Mouse (Mus musculus): Measurements from ENCODE around the gene Paqr5.
A peak's percentile ranks its signal among the peaks of the same experiment; 100 is the strongest.

Paqr5 gene

DNA sequence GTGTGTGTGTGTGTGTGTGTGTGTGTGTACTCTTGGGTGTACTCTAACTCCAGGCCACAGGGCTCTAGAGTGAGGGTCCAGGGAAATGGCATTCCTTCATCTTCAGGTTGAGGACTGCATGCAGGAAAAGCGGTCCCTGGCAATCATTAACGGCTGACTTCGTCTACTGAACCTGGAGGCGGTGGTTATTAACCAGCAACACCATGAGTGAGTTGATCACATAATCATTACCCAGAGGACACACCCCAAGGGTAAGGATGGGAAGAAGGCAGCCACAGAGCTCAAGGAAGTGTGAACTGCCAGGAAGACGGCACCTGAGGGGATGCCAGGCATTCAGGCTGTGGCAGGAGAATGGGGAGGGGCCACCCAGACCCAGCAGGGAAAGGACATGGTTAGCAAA, 18.3 kb downstream of the Paqr5 start:
- peak; percentile 96 for DNase-seq

DNA sequence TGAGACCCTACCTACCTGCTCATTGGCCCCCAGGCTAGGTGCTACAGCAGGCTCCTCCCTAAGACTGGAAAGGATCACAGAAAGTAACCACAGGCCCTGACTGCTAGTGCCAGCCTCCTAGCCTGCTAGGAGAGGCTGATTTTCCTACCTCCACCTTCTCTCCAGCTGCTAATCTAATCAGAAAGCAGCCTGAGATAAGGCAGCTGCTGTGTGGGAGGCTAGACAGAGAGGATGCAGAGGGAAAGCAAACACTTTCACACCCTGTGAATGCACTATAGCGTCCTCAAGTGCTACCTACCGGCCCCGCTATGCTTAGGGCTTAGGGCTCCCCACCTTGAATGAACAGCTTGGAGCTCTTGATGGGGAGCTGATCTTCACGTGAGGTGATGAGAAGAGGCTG, 19.6 kb downstream of the Paqr5 start:
- no peak for DNase-seq

DNA sequence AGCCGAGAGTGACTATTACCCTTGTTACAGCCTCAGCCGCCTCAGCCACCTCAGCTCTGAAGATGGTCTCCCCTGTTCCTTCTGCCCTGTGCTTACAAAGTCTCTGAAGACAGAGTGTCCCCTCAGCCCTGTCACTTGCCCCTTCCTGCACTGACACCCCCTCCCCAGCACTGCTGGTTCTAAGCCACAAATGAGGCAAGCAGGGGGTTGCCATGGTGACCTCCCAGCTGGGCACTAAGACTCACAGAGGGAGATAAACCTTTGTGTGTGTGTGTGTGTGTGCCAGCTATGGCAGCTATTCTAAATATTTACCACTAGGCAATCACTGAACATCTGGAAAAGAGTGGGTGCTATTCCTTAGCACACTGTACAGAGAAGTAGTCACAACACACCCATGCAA, 23.0 kb downstream of the Paqr5 start:
- no peak for DNase-seq

DNA sequence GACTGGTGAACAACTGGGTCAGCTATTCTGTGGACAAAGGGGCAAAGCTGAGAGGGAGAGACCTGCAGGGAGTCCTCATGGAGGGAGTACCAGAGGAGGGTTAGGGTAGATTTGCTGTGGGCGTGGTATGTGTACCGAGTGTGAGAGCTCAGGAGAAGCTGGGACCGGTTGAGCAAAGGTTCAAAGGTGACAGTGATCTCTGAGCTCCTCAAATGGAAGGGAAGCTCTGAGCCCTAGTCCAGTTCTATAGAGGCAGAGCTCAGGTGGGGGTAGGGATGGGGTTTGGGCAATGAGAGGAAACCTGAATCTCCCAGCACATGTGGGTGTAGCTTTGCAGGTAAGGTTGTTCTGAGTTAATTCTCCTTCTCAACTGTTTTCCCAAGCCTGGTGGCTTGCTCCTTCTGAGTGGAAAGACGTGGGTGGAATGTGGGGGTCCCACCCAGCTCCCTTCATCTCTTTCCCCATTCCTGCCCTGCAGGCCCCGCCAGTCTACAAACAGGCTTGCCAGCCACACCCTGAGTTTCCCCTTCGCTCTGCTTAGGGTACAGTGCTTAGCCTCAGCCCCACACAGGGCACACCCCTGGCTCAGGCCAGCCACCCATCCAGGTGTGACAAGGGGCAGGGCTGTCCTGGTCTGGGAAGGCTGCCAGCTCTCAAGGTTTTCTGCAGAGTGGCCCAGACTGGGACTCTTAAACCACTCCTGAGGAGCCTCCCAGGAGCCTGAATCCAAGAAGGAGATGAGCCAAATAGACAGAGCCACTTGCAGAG, 26.8 kb downstream of the Paqr5 start:
- peak; percentile 94 for DNase-seq

DNA sequence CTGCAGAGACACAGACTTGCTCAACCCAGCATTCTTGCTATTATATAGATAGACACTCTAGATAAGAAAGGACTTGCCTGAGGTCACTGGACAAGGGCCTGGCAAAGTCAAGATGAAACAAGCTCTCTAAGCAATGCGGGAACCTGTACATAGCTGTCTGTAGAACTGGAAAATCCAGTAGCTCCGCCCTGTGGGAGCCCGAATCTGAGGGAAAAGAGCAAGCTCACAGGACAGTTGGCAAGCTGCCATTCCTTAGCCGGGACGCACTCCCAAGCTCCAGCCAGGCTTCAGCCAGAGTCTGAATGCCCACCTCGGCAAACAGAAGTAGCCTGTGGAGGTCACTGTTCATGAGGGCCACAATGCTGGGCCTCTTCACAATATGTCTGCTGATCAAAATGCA, 28.8 kb downstream of the Paqr5 start:
- peak; percentile 91 for DNase-seq

DNA sequence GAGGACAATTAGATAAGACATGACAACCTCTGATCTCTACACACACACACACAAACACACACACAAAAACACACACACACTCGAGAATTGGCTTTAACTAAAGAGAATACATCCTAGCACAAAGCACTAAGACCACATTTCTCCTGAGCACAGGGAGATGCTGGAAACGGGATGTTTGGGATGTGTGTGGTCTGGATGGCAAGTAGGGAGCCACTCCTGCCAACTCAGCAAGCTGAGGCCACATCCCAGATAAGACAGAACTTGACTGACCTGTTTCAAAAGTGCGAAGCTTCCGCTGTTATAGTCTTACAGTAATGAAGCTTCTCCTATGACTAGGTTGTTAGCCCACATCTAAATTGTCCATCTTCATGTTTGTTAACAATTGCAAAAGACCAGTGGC, 35.5 kb downstream of the Paqr5 start:
- no peak for DNase-seq

DNA sequence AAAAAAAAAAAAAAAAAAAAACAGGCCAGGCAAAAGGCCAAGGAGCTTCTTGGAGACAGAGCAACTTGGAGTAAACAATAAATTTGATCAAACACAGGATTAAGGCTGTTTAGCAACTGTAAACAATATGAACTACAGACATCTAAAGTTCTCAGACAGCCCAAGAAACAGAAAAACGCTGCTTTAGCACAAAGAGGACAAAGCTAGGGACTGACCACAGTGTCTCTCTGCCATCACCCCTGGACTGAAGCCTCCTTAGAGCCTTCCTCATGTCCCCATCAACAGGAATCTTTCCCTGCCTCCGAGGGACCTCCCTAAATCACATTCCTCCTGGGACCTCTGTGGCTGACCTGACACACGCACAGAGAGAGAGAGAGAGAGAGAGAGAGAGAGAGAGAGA, 35.9 kb downstream of the Paqr5 start:
- DNase-seq: no peak

DNA sequence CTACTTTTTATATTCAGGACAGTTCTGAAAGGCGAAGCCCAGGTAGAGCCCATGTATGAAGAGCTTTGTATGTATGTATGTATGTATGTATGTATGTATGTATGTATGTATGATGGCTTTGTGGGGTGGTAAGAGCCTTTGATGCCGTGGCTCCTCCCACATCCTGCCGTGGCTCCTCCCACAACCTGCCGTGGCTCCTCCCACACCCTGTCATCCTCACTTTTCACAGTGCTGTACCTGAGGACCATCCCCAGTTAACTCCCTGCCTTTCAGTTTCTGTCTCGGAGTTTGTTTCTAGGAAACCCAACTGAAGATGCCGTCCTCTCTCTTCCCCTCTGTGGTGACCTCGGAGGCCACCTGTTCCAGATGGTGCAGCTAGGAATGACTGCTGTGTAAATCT, 40.6 kb downstream of the Paqr5 start:
- DNase-seq: no peak

DNA sequence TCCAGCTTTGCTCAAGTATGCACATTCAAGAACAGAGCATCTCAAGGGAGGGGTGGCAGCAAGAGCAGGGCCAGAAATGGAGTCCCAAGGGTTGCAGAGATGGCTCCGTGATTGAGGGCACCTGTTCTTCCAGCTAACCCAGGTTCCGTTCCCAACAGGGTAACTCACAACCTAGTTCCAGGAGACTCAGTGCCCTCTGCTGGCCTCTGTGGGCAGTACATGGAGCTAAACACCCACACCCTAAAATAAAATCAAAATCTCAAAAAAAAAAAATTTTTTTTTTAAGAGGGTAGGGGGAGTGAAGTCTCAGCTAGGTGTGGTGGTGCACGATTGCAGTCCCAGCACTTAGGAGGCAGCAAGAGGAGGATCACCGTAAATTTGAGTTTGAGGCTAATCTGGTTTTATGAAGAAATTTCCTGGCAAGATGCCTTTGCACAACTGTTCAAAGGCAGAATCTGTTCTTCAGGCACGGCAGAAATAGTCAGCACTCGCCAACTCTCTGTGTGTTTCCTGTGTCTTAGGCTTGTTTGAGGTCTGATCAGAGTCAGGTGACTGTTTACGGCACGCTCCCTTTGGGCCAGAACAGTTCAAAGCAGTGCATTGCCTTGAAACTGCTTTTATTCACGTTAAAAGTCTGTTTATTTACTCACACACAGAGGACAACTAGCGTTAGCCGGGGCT, 41.3 kb downstream of the Paqr5 start:
- DNase-seq: peak; percentile 60

DNA sequence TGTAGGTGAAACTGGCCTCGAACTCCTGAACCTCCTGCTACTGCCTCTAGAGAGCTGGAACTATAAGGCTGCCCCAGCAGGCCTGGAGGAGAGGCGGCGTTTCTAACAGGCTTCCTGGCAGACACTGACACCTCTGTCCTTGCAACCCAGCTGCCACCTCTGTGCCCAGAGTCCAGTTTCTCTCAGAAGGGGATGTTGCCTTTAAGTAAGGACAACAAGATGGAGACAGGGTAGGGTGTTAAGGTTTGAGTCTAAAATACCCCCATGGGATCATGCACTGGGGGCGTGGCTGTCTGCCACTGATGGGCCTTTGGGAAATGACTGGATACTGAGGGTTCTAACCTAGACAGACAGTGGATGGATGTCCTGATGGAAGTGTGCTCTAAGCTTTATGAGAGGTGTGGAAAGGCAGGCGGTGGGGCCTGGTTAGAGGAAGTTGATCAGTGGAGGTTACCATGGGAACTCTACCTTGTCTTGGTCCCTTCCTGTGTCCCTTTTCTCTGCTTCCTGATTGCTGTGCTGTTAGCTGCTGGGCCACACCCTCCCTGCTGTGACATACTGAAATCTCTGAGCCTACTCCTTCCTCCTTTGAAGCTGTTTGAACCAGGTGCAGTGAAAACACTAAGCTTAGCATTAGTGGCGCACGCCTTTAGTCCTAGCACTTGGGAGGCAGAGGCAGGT, 43.6 kb downstream of the Paqr5 start:
- DNase-seq: no peak

DNA sequence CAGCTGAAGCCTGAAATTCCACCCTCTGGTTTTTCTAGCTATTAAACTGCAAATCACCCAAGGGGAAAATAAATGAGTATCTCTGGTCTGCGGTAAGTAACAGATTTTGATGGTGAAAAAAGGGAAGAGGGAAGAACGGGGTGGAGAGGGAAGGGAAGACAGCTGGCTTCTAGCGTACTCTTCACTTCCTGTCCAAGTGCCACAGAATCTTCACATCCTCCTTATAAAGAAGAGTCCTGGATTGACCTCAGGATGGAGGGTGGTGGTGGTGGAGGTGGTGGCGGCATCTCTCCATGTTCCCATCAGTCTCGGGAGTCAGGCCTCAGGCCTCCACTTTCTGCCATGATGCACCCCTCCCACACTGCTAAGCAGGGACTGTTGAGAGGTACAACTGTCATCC, 44.8 kb downstream of the Paqr5 start:
- DNase-seq: no peak

DNA sequence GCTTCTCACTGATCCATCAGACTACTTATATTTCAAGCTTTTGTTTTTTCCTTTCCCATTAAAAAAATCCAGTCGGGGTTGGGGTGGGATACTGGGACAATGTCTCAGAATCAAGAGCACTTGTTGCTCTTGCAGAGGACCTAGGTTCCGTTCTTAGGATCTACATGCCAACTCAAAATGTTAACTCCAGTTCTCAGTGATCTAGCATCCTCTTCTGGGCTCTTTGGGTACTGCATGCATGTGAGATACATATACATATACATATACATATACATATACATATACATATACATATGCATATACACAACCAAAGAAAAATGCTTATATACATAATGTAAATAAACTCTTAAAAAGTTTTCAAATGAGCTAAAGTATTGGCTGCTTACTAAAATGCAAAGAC, 46.7 kb downstream of the Paqr5 start:
- DNase-seq: no peak

DNA sequence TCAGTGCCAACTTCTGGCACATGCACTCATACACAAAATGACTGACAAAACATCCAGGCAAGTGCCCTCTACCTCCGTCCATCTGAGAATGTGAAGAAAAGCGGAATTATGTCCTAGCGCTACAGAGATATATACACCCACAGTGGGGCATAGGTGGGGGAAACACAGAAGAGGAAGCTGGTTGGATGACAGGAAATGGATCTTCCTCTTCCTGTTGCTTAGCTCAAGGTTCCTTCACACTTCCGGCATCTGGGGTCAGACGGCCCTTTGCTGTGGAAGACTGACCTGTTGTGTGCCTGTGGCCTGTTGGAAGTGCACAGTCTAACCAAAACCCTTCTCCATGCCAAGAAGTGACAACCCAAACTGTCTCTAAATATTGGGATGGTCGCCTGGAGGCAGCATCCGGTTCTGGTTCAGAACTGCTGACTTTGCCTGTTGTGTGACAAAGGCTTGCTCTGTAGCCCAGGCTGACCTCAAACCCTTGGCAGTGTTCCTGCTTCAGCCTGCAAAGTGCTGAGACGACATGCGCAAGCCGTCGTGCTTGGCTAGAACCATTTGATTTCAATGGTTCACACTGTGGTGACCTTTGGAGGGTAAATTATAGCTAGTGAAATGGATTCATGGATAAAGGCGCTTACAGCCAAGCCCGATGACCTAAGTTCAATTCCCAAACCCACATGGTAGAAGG, 49.3 kb downstream of the Paqr5 start:
- peak; percentile 48 for DNase-seq

DNA sequence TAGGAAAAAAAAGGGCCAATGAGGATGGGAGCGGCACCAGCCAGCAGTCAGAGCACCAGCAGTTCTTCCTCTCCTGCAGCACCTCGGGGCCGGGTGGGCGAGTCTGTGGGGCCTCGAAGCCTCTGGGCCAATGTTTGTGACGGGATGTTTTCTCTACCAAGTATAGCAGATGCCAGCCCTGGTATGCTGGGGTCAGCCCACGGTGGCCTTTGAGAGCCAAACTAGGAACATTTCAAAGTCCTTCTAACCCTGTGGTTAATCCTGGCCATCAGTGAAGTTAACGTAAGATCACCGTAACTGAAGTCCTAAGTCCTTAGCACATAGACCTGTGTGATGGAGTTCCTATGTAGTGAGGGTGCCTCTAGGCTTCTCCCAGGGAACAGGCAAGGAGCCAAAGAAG, 54.6 kb downstream of the Paqr5 start:
- no peak for DNase-seq

DNA sequence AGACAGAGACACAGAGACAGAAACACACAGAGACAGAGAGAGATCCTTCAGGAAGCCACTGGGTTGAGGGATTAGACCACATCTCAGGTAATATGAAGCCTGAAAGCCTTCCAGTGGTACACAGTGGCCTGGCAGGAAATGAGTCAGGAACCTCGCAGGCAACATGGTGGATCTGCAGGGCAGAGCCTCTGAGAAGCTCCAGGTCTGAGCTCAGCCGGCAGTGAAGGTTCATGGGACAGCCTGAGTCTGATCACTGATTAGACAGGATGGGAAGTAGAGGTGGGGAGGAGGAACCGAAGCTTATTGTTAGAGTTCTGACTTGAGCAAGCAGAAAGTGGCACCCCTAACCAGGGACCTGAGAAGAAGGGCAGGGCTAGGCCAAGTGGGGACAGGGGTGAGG, 55.6 kb downstream of the Paqr5 start:
- no peak for DNase-seq

DNA sequence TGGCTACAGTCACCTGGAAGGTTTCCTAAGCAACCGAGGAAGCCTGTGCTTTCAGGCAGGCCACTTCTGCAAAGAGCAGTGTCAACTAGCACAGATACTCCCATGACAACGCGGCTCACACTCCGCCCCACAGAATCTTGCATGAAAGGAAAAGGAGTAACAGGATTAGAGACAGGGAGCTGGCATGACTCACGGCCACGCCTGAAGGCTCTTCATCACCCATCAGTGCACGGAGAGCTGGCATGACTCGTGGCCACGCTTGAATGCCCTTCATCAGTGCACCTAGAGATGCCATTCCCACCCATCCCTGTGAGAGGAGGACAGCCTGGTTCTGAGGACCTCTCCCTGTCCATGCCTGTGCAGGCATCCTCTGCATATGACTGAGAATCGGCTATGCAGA, 59.3 kb downstream of the Paqr5 start:
- DNase-seq: no peak

DNA sequence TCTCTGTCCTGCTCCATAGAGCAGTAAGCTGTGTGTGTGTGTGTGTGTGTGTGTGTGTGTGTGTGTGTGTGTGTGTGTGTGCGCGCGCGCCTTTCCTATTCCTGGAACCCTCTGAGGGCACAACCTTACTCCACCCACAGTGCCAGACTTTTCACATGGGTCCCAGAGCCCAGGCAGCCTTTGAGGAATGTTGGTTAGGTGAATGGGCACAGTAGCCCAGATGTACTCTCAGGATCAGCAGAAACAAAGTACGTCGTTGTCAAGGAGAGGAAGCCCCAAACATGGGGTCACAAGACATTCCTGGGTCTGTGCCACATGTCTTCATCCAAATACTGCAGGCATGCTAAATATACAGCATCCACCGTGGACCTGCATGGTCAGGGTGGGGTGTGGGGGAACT, 60.7 kb downstream of the Paqr5 start:
- DNase-seq: no peak

DNA sequence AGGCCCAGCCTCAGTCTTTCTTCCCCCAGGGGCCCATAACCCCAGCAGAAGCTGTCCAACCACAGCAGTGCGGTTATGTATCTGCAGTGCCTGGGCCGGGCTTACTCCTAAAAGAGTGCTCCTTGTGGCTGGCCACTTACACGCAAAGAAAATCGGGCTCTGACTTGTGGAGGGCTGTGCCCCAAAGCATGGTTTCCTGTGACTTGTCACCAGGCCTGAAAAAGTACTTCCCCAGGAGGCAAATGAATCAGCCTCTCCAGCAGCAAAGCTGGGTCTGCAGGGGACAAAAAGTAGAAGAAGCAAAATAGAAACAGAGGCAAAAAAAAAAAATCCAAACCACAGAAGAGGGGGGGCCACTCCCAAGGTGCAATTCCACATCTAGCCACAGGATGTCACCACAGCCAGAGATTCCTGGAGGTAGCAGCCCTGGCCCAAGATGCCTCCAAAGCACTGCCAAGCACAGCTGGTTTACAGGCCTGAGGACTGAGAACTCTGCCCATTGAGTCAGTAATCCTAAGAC, 61.2 kb downstream of the Paqr5 start:
- DNase-seq: peak; percentile 75

DNA sequence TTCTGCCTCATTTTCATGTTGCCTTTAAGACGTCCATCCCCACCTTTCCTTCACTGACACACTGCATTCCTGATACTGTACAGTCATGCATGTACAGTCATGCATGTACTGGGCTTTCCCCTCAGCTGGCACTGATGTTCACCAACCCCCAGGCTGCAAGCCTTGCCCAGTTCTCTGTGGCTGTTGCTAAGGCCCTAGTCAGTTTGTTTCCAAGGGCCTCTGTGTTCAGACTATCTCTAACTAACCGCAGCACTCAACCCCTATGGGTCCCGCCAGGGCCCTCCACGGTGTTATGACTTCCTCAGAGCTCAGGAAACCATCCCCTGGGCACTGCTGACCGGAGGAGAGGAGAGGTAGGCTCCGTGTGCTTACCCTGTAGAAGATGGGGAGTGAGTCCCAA, 63.3 kb downstream of the Paqr5 start:
- DNase-seq: no peak

DNA sequence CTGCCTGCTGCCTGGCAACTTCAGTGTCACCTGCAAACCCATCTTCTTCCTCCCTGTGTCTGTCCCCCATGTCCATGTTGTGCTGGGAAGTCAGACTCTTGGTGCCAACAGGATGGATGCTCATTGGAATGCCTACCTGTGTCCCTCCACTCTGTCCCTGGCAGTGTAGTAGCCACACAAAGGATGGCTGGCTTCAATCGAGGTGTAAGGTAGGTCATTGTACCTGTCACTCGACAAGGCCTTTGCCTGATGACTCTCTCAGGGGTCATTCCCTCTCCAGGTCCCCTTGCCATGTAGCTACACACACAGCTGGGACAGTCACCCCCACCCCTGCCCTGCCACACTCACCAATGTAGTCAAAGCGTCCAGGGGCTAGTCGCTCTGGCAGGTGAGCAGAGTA, 65.5 kb downstream of the Paqr5 start:
- DNase-seq: no peak

DNA sequence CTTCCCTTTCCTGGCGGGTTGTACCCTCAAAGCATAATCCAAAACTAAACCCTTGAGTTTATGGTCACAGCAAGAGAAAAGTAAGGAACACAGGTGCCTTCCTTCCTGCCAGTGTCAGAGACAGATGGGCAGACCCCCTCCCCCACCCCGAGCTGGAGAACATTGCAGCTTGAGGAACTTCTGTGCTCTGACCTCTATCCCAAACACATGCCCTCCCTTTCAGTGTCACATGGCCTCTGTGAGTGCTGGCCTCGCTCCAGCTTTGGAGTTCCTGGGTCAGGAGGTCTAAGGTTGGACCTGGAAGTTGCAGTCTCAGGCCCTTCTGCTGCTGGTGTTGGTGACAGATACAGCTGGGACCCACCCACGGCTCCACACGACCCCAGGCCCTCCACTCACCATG, 65.9 kb downstream of the Paqr5 start:
- peak; percentile 78 for DNase-seq

DNA sequence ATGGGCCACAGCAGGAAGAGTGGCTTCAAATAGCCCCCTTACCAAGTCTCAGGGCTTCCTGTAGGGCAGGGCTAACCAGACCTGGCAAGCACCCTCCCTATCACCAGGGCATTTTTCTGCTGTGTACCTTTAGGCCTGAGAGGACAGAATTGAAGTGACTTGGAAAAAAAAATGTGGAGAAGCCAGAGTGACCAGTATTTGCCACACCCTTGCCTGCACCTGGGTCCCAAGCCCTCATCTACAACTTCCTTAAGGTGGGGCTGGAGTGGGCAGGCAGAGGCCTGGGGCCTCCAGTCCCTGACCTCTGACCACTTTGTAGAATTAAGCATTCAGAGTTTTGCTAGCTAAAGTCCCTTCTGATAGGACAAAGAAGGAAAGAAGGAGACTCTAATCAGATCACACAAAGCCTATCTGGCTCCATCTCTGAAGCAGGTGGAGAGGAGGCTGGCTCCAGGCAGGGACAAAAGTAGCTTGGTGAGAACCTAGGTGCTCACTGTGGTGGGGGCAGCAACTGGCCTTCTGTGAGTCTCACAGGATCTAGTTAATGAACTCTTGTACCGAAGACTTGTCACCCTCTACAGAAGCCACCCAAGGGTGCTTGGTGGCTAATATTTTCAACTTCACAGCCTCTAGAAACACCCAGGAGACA, 66.6 kb downstream of the Paqr5 start:
- no peak for DNase-seq

DNA sequence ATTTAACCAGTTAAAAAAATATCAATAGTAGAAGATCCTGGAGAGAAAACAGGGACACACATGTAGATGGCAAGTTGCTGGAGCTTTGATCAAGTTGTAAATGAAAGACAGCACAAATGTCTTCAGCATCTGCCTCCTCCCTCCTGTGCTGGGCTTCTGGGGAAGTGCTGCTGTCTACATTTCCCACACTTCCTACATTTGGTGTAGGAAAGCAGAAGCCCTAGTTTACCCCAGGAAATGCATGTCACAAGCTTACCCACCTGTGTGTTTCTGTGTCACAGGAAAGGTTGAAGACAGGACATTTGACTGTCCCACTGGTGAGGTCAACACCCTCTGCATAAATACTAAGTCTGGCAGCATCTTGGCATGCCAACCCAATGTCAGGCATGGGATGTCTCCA, 71.9 kb downstream of the Paqr5 start:
- no peak for DNase-seq
